Mouse (Mus musculus) ES-E14 (cell line): ENCODE data around the gene Ptprm.

Source experiments
- CHD2 ChIP-seq: IDR thresholded peaks from 2 replicates; pipeline ENCODE4 v1.6.1; 2014; ENCODE audit warnings: mild to moderate bottlenecking, low read depth, low read length, inconsistent platforms
- HCFC1 ChIP-seq: IDR thresholded peaks from 2 replicates; pipeline ENCODE4 v1.6.1; 2012; ENCODE audit warnings: low read length, inconsistent platforms, borderline replicate concordance; ENCODE audit not compliant: insufficient read depth

DNA sequence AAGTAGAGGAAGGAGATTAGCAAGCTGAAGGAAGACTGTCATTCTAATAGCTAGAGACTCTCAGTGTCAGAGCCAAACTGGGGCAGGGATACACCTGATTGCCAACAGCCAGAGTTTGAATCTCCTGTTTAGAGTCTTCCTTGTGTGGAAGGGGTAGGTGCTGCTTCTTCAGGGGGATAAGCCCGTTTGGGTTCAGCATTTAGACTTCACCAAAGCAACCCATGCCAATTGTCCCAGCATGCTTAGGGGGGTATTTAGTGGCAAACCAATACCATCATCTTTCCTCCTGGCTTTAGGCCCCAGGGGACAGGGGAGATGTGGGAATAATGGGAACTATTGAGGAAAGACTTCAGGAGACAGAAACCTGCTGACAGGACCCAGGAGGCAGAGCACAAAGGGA is 460.1 kb downstream of the Ptprm start:
- TF ChIP-seq HCFC1 (no peak), CHD2 (no peak)
